Mouse (Mus musculus) cortical plate, adult 2 months (tissue): ENCODE measurements around the gene Pde2a. TPM values are rescaled to one million over a fixed set of nuclear protein-coding genes. Genes with fewer than 3 reads are reported as not detected.

Experiments
- H3K27ac ChIP-seq: fragments of 200-500 bp; 2 replicates; pipeline ENCODE4 v1.5.1; 2012; ENCODE audit warnings: low read length, control low read depth, inconsistent platforms; ENCODE audit not compliant: insufficient read depth
- H3K4me1 ChIP-seq: fragments of 200-500 bp; 2 replicates; pipeline ENCODE4 v1.6.1; 2011; ENCODE audit warnings: low read length; ENCODE audit not compliant: control insufficient read depth, insufficient read depth
- H3K4me3 ChIP-seq: fragments of 200-500 bp; 2 replicates; pipeline ENCODE4 v1.5.1; 2011; ENCODE audit warnings: mild to moderate bottlenecking, low read length, control low read depth; ENCODE audit not compliant: insufficient read depth
- CTCF ChIP-seq: fragments of 200-500 bp; IDR thresholded peaks from 2 replicates; pipeline ENCODE4 v1.5.1; 2011; ENCODE audit warnings: mild to moderate bottlenecking, control low read depth, low read length; ENCODE audit not compliant: insufficient read depth; ENCODE audit errors: extremely low read depth
- POLR2A ChIP-seq: fragments of 200-500 bp; IDR thresholded peaks from 2 replicates; pipeline ENCODE4 v1.6.1; 2011; ENCODE audit warnings: mild to moderate bottlenecking, low read length, control low read depth; ENCODE audit not compliant: insufficient read depth; ENCODE audit errors: extremely low read depth
- polyA plus RNA-seq: library from polyadenylated mRNA; depleted of rRNA; stranded (reverse); fragments of >200 nt; gene quantifications from 2 replicates; pipeline ENCODE4 v1.2.3, GENCODE M21; 2012

Pde2a gene
- polyA plus RNA-seq, 1 experiment, result 236 TPM

DNA sequence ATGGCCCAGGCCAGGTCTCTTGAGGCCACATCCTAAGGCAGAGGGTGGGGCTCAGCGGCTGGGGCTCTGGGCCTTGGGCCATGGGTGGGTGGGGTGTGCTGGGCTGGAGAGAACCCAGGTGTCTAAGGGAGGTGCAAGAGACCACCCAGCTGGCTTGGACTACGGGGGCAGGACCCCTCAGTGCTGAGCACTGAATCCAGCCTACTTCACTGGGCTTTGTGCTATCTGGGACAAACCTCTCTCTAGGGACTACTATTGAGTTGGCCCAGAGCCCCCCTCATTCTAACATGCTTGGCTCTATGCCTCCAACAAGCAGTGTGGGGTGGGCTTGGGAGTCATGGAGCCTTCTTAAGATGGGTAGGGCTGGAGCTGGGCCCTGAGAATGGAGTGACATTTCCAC is 26.0 kb upstream of the Pde2a start:
- Histone ChIP-seq H3K4me1 (peaks cover 3% of the 10 kb centered on the region; the same call in 1 of the 2 replicates), H3K27ac (no peak overlapping the region), H3K4me3 (no peak overlapping the region)
- TF ChIP-seq POLR2A (no peak), CTCF (no peak)

DNA sequence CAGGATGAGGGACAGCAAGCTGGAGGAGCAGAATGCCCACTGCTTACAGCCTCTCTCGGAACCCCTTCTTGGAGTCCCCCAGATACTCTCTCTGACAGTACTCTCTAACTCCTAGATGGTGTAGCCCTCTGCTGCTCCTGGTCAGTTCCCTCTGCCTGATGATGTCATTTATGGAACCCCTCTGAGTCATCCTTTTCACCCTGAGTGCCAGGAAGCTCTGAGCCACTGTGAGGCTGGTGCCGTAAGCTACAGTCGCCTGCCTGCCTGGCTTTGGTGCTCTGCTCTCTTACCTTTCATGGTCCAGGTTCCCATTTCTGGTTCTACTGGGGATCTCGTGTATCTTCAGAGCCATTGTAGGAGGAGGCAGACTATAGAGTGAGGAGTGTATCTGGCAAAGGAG is 24.3 kb upstream of the Pde2a start:
- TF ChIP-seq POLR2A, result no peak
- TF ChIP-seq CTCF, result no peak
- Histone ChIP-seq H3K4me1 (peaks cover 3% of the 10 kb centered on the region; the same call in 1 of the 2 replicates), H3K27ac (no peak overlapping the region), H3K4me3 (no peak overlapping the region)

DNA sequence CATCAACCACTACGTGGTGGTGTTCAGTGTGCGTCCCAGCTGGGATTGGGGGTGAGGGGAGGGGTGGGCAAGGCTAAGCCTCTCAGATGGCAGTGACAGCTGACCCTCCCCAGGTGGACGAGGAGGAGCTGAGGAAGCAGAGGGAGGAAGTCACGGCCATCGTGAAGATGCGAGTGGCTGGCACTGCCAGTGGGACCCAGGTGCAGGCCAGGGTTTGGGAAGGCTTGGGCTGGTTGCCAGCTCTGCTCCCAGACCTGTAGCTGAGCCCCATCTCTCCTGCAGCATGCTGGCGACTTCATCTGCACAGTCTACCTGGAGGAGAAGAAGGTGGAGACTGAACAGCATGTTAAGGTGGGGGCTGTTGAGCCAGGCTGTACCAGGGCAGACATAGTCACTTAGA is 20.0 kb upstream of the Pde2a start:
- no peaks in the 10 kb centered on the region for H3K4me1 ChIP-seq
- no peak overlapping the region for H3K27ac ChIP-seq
- H3K4me3 ChIP-seq, result no peak overlapping the region
- TF ChIP-seq CTCF (no peak), POLR2A (no peak)

DNA sequence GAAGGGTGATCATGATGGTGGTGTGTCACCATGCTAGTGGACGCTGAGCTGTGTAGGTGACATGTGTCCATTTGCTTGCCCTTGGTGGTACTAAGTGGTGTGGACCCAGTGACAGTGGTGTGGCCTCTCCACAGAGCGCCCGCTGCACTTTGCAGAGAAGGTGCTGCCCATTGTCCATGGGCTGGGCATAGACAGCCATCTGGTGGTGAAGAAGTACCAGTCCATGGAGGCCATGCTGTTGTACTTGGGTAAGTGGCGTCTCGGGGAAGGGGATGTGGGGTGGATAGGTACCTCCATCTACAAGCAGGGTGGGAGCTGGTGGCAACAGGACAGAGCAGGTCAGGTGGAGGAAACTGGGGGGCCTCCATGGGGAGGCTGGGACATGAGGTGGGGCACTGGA is 17.7 kb upstream of the Pde2a start:
- TF ChIP-seq CTCF (peak; percentile 28; the same call in 1 of the 2 replicates), POLR2A (no peak)
- Histone ChIP-seq H3K27ac (no peak overlapping the region), H3K4me1 (no peaks in the 10 kb centered on the region)

DNA sequence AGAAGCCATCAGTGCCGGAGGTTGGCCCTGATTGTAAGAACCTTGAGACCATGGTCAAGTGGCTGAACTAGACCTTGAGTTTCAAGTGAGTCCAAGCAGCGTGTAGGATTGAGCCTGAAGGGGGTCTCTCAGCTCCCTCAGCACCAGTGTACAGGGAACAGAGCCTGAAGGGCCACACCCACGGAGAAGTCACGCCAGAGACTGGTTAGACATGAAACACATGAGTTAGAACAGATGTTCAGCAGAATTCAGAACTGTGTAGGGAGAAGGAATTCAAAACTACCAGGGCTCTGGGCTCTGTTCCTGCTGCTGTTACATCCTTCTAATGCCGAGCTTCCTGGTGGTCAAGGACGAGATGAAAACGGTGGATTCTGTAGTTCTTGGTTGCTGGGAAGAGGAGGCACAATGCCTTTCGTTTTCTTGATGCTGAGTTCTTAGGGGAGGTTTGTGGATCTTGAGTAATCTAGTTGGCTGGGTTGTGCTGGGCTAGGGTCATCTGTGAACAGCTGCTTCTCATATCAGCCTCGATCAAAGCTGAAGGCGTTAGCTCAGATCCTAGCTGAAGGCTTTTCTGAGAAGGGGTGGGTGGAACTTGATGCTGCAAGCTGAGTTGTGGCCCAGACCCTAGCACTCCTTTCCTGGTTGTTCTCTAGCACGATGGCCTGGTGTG is 11.1 kb upstream of the Pde2a start, which contains the start of gene Gm45837:
Gene Gm45837, plus strand, starts transcription at position 620 of the 670 bp plus-strand sequence.
- H3K4me3 ChIP-seq, result no peak within 1 kb of the TSS
- peaks cover 7% of the 10 kb centered on the region for H3K4me1 ChIP-seq
- no peak within 1 kb of the TSS for H3K27ac ChIP-seq
- no peak for TF ChIP-seq POLR2A
- TF ChIP-seq CTCF, result no peak

More for the DNA sequence above, 17.7 kb upstream of the Pde2a start:
- H3K4me3 ChIP-seq, result no peak overlapping the region

DNA sequence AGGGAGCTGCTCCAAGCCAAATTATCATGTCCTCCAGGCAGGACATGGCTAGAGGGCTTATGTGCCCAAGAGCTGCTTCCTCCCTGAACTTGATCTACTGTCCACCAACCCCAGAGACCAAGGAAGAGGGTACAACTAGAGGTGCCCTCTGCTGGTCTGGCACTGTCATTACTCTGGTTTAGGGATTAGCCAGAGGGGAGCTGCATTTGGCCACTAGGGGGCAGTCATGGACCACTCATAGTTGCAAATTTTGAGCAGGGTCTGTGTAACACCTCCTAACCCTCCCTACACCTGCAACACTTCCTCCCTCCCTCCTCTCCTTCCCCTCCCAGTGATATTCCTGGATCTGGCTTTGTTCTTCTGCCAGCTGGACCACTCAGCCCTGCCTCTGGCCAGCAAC is 8.7 kb upstream of the Pde2a start:
- Histone ChIP-seq H3K27ac (no peak overlapping the region), H3K4me1 (peaks cover 10% of the 10 kb centered on the region), H3K4me3 (no peak overlapping the region)
- TF ChIP-seq POLR2A (no peak), CTCF (peak; percentile 100)

DNA sequence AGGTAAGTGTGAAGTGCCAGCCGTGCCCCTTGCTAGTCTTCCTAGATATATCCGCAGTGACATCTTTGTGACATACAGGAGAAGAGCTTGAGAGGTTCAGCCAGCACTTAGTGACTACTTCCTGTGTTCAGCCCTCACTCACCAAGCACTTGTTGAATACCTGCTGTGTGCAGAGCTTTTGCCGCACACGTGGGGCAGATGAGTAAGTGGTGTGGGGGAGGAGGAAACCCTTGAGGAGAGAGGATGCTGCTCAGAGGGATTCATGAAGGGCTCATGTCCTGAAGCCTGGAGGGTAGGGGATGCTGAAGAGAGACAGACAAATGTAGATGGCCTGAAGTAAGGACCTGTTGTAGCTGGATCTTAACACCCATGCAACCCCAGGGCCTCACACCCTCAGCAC is 7.3 kb upstream of the Pde2a start:
- H3K4me3 ChIP-seq, result no peak overlapping the region
- no peak overlapping the region for H3K27ac ChIP-seq
- no peak for TF ChIP-seq CTCF
- no peak for TF ChIP-seq POLR2A
- peaks cover 12% of the 10 kb centered on the region for H3K4me1 ChIP-seq

DNA sequence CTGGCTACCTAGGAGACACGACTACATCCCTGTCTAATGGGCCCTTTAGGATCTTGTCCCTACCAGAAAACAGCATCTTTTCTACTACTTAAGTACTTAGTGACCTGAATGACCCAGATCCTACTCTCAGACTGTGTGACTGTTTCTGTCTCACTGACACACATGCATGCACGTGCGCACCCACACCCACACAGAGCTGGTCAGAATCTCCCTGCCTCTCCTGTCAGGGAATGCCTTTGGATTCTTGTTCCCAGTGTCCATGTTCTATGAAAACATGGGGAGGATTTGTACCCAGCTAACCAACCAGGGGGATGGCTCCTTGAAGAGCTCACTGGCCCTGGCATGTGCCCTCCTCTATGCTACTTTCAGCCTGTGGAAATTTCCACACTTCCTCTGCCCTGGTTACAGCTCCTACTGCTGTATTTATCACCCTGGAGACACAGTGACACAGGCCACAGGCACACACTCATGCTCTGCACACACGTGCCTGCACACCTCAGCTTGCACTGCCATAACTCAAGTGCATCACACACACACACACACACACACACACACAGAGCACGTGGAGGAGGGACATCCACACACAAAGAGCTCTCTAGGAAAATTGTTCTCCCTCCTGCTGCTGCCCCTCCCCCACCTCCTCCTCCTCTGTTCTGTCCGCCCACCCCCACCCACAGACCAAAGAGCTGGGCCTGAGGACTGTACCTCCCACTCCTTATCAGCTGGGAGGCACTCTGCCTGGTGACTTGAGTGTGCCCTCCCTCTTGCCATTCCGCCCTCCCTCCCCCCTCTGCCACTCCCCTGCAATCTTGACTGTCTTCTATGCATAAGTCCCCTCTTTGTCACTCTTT is 6.6 kb upstream of the Pde2a start:
- TF ChIP-seq CTCF (no peak), POLR2A (no peak)
- H3K4me1 ChIP-seq, result peaks cover 12% of the 10 kb centered on the region
- no peak overlapping the region for H3K27ac ChIP-seq
- no peak overlapping the region for H3K4me3 ChIP-seq

DNA sequence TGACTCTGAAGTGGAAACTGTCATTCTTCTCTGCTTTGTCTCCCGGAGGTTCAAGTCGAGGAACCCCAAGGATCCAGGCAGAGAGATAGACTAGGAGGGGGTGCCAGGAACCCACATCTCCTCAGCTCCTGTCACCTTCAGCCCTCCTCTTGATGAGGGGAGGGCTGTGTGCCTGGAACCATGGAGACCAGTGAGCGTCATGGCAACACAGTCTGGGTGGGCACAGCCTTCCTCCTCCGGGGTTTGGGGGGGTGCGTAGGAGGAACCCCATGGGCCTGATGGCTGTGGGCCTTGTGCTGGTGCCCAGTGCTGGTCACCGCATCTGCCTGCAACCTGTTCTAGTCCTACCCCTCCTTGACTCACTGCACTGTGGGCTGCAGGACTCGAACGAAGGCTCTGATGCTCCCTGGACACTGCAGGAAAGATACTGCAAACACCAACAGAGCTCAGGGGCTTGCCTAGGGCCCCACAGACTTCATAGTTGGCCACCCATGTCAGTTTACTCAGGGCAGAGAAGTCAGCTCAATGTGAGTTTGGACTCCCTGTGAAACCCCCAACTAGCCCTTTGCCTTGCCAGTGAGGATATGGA is 5.9 kb upstream of the Pde2a start:
- H3K27ac ChIP-seq, result peak overlapping the region; percentile 42; the same call in 1 of the 2 replicates
- peaks cover 12% of the 10 kb centered on the region for H3K4me1 ChIP-seq
- TF ChIP-seq POLR2A (no peak), CTCF (no peak)

More for the DNA sequence above, 5.9 kb upstream of the Pde2a start:
- no peak overlapping the region for H3K4me3 ChIP-seq
